8 mouse cellular contexts compared by ENCODE assay signal in the genomic region with DNA sequence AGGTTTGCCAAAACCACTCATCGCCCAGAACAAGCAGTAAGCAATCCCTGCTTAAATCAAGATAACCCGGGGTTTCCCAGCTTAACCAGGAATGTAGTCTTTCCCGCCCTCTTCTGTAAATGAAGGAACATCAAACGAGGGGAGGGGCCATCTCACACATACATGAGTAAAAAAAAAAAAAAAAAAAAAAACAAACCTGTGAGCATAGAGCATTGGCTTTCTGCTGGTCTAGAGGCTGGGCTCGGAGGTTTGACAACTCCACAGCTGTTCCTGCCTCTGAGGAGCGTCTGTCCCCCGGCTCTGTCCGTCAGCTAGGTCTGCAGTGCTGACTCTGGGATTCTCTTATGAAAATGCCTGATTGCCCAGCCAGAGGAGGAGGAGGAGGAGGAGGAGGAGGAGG. TPM values are rescaled to one million over a fixed set of nuclear protein-coding genes. Genes with fewer than 3 reads are reported as not detected.
DNase-seq lines count a peak whose midpoint lies in the region; ATAC-seq lines count a peak whose summit lies in the region.

No protein-coding gene starts in this region.

- no peak for DNase-seq in kidney, adult 11 months
- no peak for DNase-seq in spleen, postnatal 10 days (ENCODE audit: low spot score in 2 of 2)
- DNase-seq in layer of hippocampus, postnatal 25 days (ENCODE audit: extremely low spot score in 1 of 2, low spot score in 1 of 2): no peak

- H3K27me3 ChIP-seq in kidney, embryonic 15.5 days: peaks cover 22% of the 10 kb centered on the region
- H3K27me3 ChIP-seq in embryonic facial prominence, embryonic 15.5 days: no peaks in the 10 kb centered on the region; the same call in 1 of the 2 replicates
- no peaks in the 10 kb centered on the region for H3K27me3 ChIP-seq in intestine, embryonic 15.5 days (replicated peaks)
- H3K27me3 ChIP-seq in neural tube, embryonic 13.5 days: peaks cover 33% of the 10 kb centered on the region

- peak overlapping the region; percentile 48 for H3K4me2 ChIP-seq in kidney, embryonic 15.5 days
- H3K4me2 ChIP-seq in embryonic facial prominence, embryonic 15.5 days (replicated peaks): peak overlapping the region; percentile 63
- H3K4me2 ChIP-seq in intestine, embryonic 15.5 days (replicated peaks): peak overlapping the region; percentile 54
- peak overlapping the region; percentile 51 for H3K4me2 ChIP-seq in neural tube, embryonic 13.5 days

- ATAC-seq in kidney, embryonic 15.5 days (replicated peaks; ENCODE audit: low FRiP score): no peak
- ATAC-seq in embryonic facial prominence, embryonic 15.5 days (ENCODE audit: insufficient number of reproducible peaks, low FRiP score, low TSS enrichment, low read depth): no peak
- no peak for ATAC-seq in intestine, embryonic 15.5 days
- no peak for ATAC-seq in neural tube, embryonic 13.5 days (ENCODE audit: low read depth)
- no peak for ATAC-seq in megakaryocyte progenitor cell, adult 5-6 weeks (replicated peaks; ENCODE audit: poor library complexity)

- peak overlapping the region; percentile 26 for H3K4me3 ChIP-seq in kidney, embryonic 15.5 days (replicated peaks)
- H3K4me3 ChIP-seq in embryonic facial prominence, embryonic 15.5 days (replicated peaks): peak overlapping the region; percentile 50
- H3K4me3 ChIP-seq in intestine, embryonic 15.5 days (replicated peaks): peak overlapping the region; percentile 20
- H3K4me3 ChIP-seq in neural tube, embryonic 13.5 days: peak overlapping the region; percentile 14

- H3K9ac ChIP-seq in kidney, embryonic 15.5 days: no peak overlapping the region
- no peak overlapping the region for H3K9ac ChIP-seq in embryonic facial prominence, embryonic 15.5 days
- H3K9ac ChIP-seq in intestine, embryonic 15.5 days: no peak overlapping the region
- peak overlapping the region; percentile 56 for H3K9ac ChIP-seq in neural tube, embryonic 13.5 days

- peaks cover 13% of the 10 kb centered on the region for H3K36me3 ChIP-seq in kidney, embryonic 15.5 days
- H3K36me3 ChIP-seq in embryonic facial prominence, embryonic 15.5 days: peaks cover 17% of the 10 kb centered on the region; the same call in 1 of the 2 replicates
- no peaks in the 10 kb centered on the region for H3K36me3 ChIP-seq in intestine, embryonic 15.5 days
- peaks cover 6% of the 10 kb centered on the region; the same call in 1 of the 2 replicates for H3K36me3 ChIP-seq in neural tube, embryonic 13.5 days

- peaks cover 36% of the 10 kb centered on the region for H3K4me1 ChIP-seq in kidney, embryonic 15.5 days
- H3K4me1 ChIP-seq in embryonic facial prominence, embryonic 15.5 days: peaks cover 34% of the 10 kb centered on the region
- peaks cover 11% of the 10 kb centered on the region for H3K4me1 ChIP-seq in intestine, embryonic 15.5 days (replicated peaks)
- H3K4me1 ChIP-seq in neural tube, embryonic 13.5 days (replicated peaks): peaks cover 36% of the 10 kb centered on the region

- WGBS in kidney, embryonic 15.5 days: 11% methylated on average over 8 of the region's 8 CpGs
- 6% methylated on average over 8 of the region's 8 CpGs for WGBS in embryonic facial prominence, embryonic 15.5 days
- 8% methylated on average over 8 of the region's 8 CpGs for WGBS in intestine, embryonic 15.5 days
- WGBS in neural tube, embryonic 13.5 days: 23% methylated on average over 8 of the region's 8 CpGs

- H3K27ac ChIP-seq in kidney, embryonic 15.5 days: no peak overlapping the region
- no peak overlapping the region for H3K27ac ChIP-seq in embryonic facial prominence, embryonic 15.5 days (replicated peaks)
- H3K27ac ChIP-seq in intestine, embryonic 15.5 days: no peak overlapping the region
- H3K27ac ChIP-seq in neural tube, embryonic 13.5 days (replicated peaks): no peak overlapping the region

- H3K9me3 ChIP-seq in kidney, embryonic 15.5 days (replicated peaks): 0 out of 2 replicates have a peak, but pooled peaks cover 7% of the 10 kb centered on the region
- H3K9me3 ChIP-seq in embryonic facial prominence, embryonic 15.5 days (replicated peaks): 0 out of 2 replicates have a peak, but pooled peaks cover 4% of the 10 kb centered on the region
- no peaks in the 10 kb centered on the region for H3K9me3 ChIP-seq in intestine, embryonic 15.5 days
- peaks cover 4% of the 10 kb centered on the region; the same call in 1 of the 2 replicates for H3K9me3 ChIP-seq in neural tube, embryonic 13.5 days

RNA-seq across cellular contexts. Expression of a gene that starts 2.7 kb away (rescaled TPM):
- 21.9 and 24.4 TPM in 2 replicates for polyA plus RNA-seq in kidney, embryonic 15.5 days (2015; fragmentation: Nextera tagmentation; extraction: Ambion mirVana)
- polyA plus RNA-seq in embryonic facial prominence, embryonic 15.5 days (2015; fragmentation: Nextera tagmentation; extraction: Ambion mirVana): 27.4 and 30.6 TPM in 2 replicates
- 14.8 and 16.3 TPM in 2 replicates for polyA plus RNA-seq in intestine, embryonic 15.5 days (2015; fragmentation: Nextera tagmentation; extraction: Ambion mirVana)
- 14.2 and 18.2 TPM in 2 replicates for polyA plus RNA-seq in neural tube, embryonic 13.5 days (2015; fragmentation: Nextera tagmentation; extraction: Ambion mirVana)
- total RNA-seq in megakaryocyte progenitor cell, adult 5-6 weeks (2015): 0.22 TPM in 1 of 2 replicates, not detected in the other
- 0.17 TPM in 1 of 2 replicates, not detected in the other for total RNA-seq in megakaryocyte progenitor cell, adult 5-6 weeks (2017)
- 10 to 100 TPM; 18.1 to 20.6 TPM for total RNA-seq in layer of hippocampus, postnatal 25 days (2021)

RNA-seq across cellular contexts. Expression of a gene that starts 30.1 kb away (rescaled TPM):
- 12.1 and 13.1 TPM in 2 replicates for polyA plus RNA-seq in kidney, embryonic 15.5 days (2015; fragmentation: Nextera tagmentation; extraction: Ambion mirVana)
- polyA plus RNA-seq in embryonic facial prominence, embryonic 15.5 days (2015; fragmentation: Nextera tagmentation; extraction: Ambion mirVana): 4.7 and 4.9 TPM in 2 replicates
- 19.7 and 20.3 TPM in 2 replicates for polyA plus RNA-seq in intestine, embryonic 15.5 days (2015; fragmentation: Nextera tagmentation; extraction: Ambion mirVana)
- 2.7 and 3.5 TPM in 2 replicates for polyA plus RNA-seq in neural tube, embryonic 13.5 days (2015; fragmentation: Nextera tagmentation; extraction: Ambion mirVana)
- total RNA-seq in megakaryocyte progenitor cell, adult 5-6 weeks (2015): 14.3 and 17.8 TPM in 2 replicates
- 24.9 and 25.4 TPM in 2 replicates for total RNA-seq in megakaryocyte progenitor cell, adult 5-6 weeks (2017)
- total RNA-seq in layer of hippocampus, postnatal 25 days (2021): 1 to 10 TPM in 1 of 2 experiments, under 1 TPM in 1; 0.94 to 1.3 TPM
